Mouse (Mus musculus) left cerebral cortex, postnatal 10 days (tissue): Measurements from ENCODE around the gene Tmem245. TPM values are rescaled to one million over a fixed set of nuclear protein-coding genes. Genes with fewer than 3 reads are reported as not detected.

Experiments
- DNase-seq, 2 experiments: peaks; one replicate each; pipeline ENCODE4 v3.0.0; 2021 to 2022; ENCODE audit warnings: low spot score in 2 of 2, mixed read lengths in 1 of 2; ENCODE audit errors: extremely low spot score in 1 of 2
- intact Hi-C: fragments of 180-260 bp; cut with DNase I; formaldehyde crosslinking; loops from one replicate; pipeline ENCODE4 v1.15.1; 2025
- total RNA-seq, 2 experiments: library from RNA; stranded (reverse); gene quantifications; 2 replicates each; pipeline ENCODE4 v1.2.3; 2021

Gene Tmem245
- 10 to 100 TPM; 31.6 to 36.4 TPM for total RNA-seq

- intact Hi-C loops, result no loop called here
- DNase-seq, result peak; percentile 92 to 97
Observed at GRCm38 (mm10) chr4:56946641-56947640, at the start of gene Tmem245. Gene Tmem245, minus strand, starts transcription at chr4:56947437.

GRCm38 (mm10) chr4:56993331-56993730 is 46.1 kb upstream of the Tmem245 start:
- no peak for DNase-seq
- intact Hi-C loops, result no loop called here

- peak in 1 of 2 experiments; percentile 17 for DNase-seq
- intact Hi-C loops, result no loop called here
Observed at GRCm38 (mm10) chr4:56991951-56992350, 44.7 kb upstream of the Tmem245 start.

- intact Hi-C loops, result no loop called here
- peak; percentile 34 to 74 for DNase-seq
Observed at GRCm38 (mm10) chr4:56990215-56990584, 43.0 kb upstream of the Tmem245 start, which contains the start of gene Frrs1l. Gene Frrs1l, minus strand, starts transcription at chr4:56990391.

GRCm38 (mm10) chr4:56989431-56990214 is 42.4 kb upstream of the Tmem245 start:
- intact Hi-C loops, result no loop called here
- DNase-seq, result peak; percentile 30 to 51

GRCm38 (mm10) chr4:56965586-56966179 is 18.4 kb upstream of the Tmem245 start:
- peak; percentile 18 to 43 for DNase-seq
- intact Hi-C loops, result no loop called here

- intact Hi-C loops, result no loop called here
- DNase-seq, result no peak
Observed at GRCm38 (mm10) chr4:56963687-56964086, 16.4 kb upstream of the Tmem245 start.

GRCm38 (mm10) chr4:56961320-56961925 is 14.2 kb upstream of the Tmem245 start:
- DNase-seq, result peak in 1 of 2 experiments; percentile 34
- intact Hi-C loops, result no loop called here

- peak in 1 of 2 experiments; percentile 55 for DNase-seq
- intact Hi-C loops, result no loop called here
Observed at GRCm38 (mm10) chr4:56957518-56957917, 10.3 kb upstream of the Tmem245 start.

- no peak for DNase-seq
- intact Hi-C loops, result no loop called here
Observed at GRCm38 (mm10) chr4:56953235-56953634, 6.0 kb upstream of the Tmem245 start.

GRCm38 (mm10) chr4:56951701-56952100 is 4.5 kb upstream of the Tmem245 start:
- intact Hi-C loops, result no loop called here
- no peak for DNase-seq

- DNase-seq, result peak in 1 of 2 experiments; percentile 37
- intact Hi-C loops, result no loop called here
Observed at GRCm38 (mm10) chr4:56949494-56949893, 2.3 kb upstream of the Tmem245 start.

- no peak for DNase-seq
- intact Hi-C loops, result no loop called here
Observed at GRCm38 (mm10) chr4:56946180-56946579, 1.1 kb downstream of the Tmem245 start.

GRCm38 (mm10) chr4:56944286-56944685 is 3.0 kb downstream of the Tmem245 start:
- intact Hi-C loops, result no loop called here
- DNase-seq, result no peak

- intact Hi-C loops, result no loop called here
- no peak for DNase-seq
Observed at GRCm38 (mm10) chr4:56943258-56943657, 4.0 kb downstream of the Tmem245 start.

GRCm38 (mm10) chr4:56942567-56942966 is 4.7 kb downstream of the Tmem245 start:
- intact Hi-C loops, result no loop called here
- DNase-seq, result no peak

GRCm38 (mm10) chr4:56941481-56941880 is 5.8 kb downstream of the Tmem245 start:
- DNase-seq, result no peak
- intact Hi-C loops, result no loop called here

- peak in 1 of 2 experiments; percentile 34 for DNase-seq
Observed at GRCm38 (mm10) chr4:56937136-56937535, 10.1 kb downstream of the Tmem245 start.

GRCm38 (mm10) chr4:56935327-56935726 is 11.9 kb downstream of the Tmem245 start:
- no peak for DNase-seq
- intact Hi-C loops, result no loop called here

More at GRCm38 (mm10) chr4:56937136-56937535, 10.1 kb downstream of the Tmem245 start:
- intact Hi-C loops, result no loop called here
